Mouse (Mus musculus) stomach, embryonic 14.5 days (tissue): ENCODE measurements at regions not wholly inside any gene's neighbourhood (a gene's known extent, or its start where the extent isn't known, plus 50 kb on each side); places are given as distances from the start of the nearest gene placed in this dataset.

Experiments used
- ATAC-seq: fragments of 200-750 bp; cut with Nextera tagmentation; 2 replicates; pipeline ENCODE4 v1.8.0; 2017; ENCODE audit warnings: low read depth, moderate TSS enrichment; ENCODE audit not compliant: insufficient number of reproducible peaks, insufficient read depth, low FRiP score
- H3K27ac ChIP-seq: fragments of 300-500 bp; sonication (generic); 2 replicates; pipeline ENCODE4 v1.5.1; 2014; ENCODE audit warnings: mild to moderate bottlenecking, low read length, moderate library complexity, mixed read lengths
- H3K27me3 ChIP-seq: fragments of 300-500 bp; sonication (generic); 2 replicates; pipeline ENCODE4 v1.6.1; 2014; ENCODE audit warnings: low read length, control low read depth, mixed read lengths; ENCODE audit not compliant: control insufficient read depth, insufficient read depth
- H3K36me3 ChIP-seq: fragments of 300-500 bp; sonication (generic); 2 replicates; pipeline ENCODE4 v1.6.1; 2014; ENCODE audit warnings: mild to moderate bottlenecking, control low read depth, low read length, moderate library complexity, mixed read lengths; ENCODE audit not compliant: control insufficient read depth, insufficient read depth
- H3K4me1 ChIP-seq: fragments of 300-500 bp; sonication (generic); 2 replicates; pipeline ENCODE4 v1.6.1; 2014; ENCODE audit warnings: low read length, control low read depth, mixed read lengths; ENCODE audit not compliant: control insufficient read depth, insufficient read depth
- H3K4me2 ChIP-seq: fragments of 300-500 bp; sonication (generic); replicated peaks from 2 replicates; pipeline ENCODE4 v1.6.1; 2014; ENCODE audit warnings: low read depth, low read length, control low read depth
- H3K4me3 ChIP-seq: fragments of 300-500 bp; sonication (generic); 2 replicates; pipeline ENCODE4 v1.5.1; 2014; ENCODE audit warnings: low read depth, low read length, control low read depth
- H3K9ac ChIP-seq: fragments of 300-500 bp; sonication (generic); replicated peaks from 2 replicates; pipeline ENCODE4 v1.6.1; 2014; ENCODE audit warnings: low read depth, mild to moderate bottlenecking, control low read depth, low read length, moderate library complexity, mixed read lengths
- H3K9me3 ChIP-seq: fragments of 300-500 bp; sonication (generic); 2 replicates; pipeline ENCODE4 v1.6.1; 2016; ENCODE audit warnings: low read depth, low read length, control low read depth; ENCODE audit not compliant: control insufficient read depth
- WGBS: fragments of 180-500 bp; shearing (Covaris S2); extraction: QIAGEN DNeasy Blood & Tissue Kit; methylation state at CpG from one replicate; pipeline ENCODE4 v1.1.7; 2014; 5-methylcytosine and 5-hydroxymethylcytosine counted together

DNA sequence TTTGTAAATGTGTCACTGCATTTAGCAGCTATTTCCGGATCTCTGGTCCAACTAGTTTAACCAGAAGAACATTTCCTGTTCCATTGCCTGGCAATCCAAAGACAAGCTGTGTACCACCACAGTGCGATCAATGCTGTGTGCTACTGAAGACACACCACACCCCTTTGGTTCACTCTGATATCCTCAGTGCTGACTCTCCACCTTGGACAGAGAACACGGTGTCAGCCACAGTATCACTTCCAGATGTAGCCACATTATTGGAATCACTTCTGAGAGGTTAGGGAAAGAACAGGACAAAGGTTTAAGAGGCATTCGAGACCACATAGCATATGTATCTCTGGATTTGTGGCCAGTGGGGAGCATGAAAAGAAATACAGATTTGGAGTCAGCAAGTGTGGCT, 264.4 kb upstream of the Cdyl start:
- Histone ChIP-seq H3K4me1 (no peaks in the 10 kb centered on the region; the same call in 1 of the 2 replicates), H3K9me3 (no peaks in the 10 kb centered on the region), H3K27me3 (no peaks in the 10 kb centered on the region), H3K27ac (no peak overlapping the region), H3K36me3 (no peaks in the 10 kb centered on the region), H3K4me3 (no peak overlapping the region), H3K4me2 (no peak overlapping the region), H3K9ac (no peak overlapping the region)
- WGBS = 63% methylated on average over 4 of the region's 4 CpGs
- ATAC-seq = peak; percentile 53; the same call in 1 of the 2 replicates

GRCm38 (mm10) chr13:35395630-35396029, 264.0 kb upstream of the Cdyl start:
- ATAC-seq = peak; percentile 69
- Histone ChIP-seq H3K9me3 (no peaks in the 10 kb centered on the region), H3K4me2 (no peak overlapping the region), H3K27me3 (no peaks in the 10 kb centered on the region), H3K36me3 (no peaks in the 10 kb centered on the region), H3K27ac (no peak overlapping the region), H3K4me3 (no peak overlapping the region), H3K4me1 (no peaks in the 10 kb centered on the region; the same call in 1 of the 2 replicates), H3K9ac (no peak overlapping the region)
- WGBS = 12% methylated on average over 5 of the region's 5 CpGs

- Histone ChIP-seq H3K4me3 (no peak overlapping the region), H3K36me3 (no peaks in the 10 kb centered on the region), H3K27me3 (no peaks in the 10 kb centered on the region), H3K4me2 (no peak overlapping the region), H3K9ac (no peak overlapping the region), H3K4me1 (no peaks in the 10 kb centered on the region; the same call in 1 of the 2 replicates), H3K9me3 (no peaks in the 10 kb centered on the region), H3K27ac (no peak overlapping the region)
- ATAC-seq = no peak
- 84% methylated on average over 2 of the region's 2 CpGs for WGBS
Observed at GRCm38 (mm10) chr13:35397166-35397565, 262.5 kb upstream of the Cdyl start.

DNA sequence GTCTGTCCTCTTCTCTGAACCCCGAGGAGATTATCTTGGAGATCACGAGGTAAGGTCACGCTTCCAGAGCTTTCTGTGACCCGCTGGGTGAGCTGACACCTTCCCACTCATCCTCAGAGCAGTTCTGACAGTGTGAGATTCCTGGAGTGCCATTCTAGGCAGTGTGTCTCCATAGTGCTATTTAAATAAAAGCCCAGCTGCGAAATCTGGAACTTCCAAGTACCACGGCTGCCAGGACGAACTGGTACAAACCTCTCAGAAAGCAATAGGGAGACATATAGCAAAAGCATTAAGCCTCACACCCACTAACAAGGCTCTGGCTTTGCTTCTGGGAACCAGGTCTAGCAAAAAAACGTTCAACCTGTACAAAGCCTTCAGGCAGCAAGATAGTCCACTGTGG, 261.4 kb upstream of the Cdyl start:
- ATAC-seq = no peak
- H3K4me1 ChIP-seq = no peaks in the 10 kb centered on the region; the same call in 1 of the 2 replicates
- H3K9ac ChIP-seq = no peak overlapping the region
- H3K9me3 ChIP-seq = no peaks in the 10 kb centered on the region
- no peak overlapping the region for H3K4me3 ChIP-seq
- no peak overlapping the region for H3K27ac ChIP-seq
- WGBS = 56% methylated on average over 8 of the region's 8 CpGs
- no peaks in the 10 kb centered on the region for H3K27me3 ChIP-seq
- no peaks in the 10 kb centered on the region for H3K36me3 ChIP-seq
- no peak overlapping the region for H3K4me2 ChIP-seq

GRCm38 (mm10) chr13:35402856-35403255, 256.8 kb upstream of the Cdyl start:
- no peaks in the 10 kb centered on the region for H3K36me3 ChIP-seq
- no peaks in the 10 kb centered on the region for H3K27me3 ChIP-seq
- no peaks in the 10 kb centered on the region for H3K4me1 ChIP-seq
- no peaks in the 10 kb centered on the region for H3K9me3 ChIP-seq
- H3K4me3 ChIP-seq = no peak overlapping the region
- WGBS = 82% methylated on average over 2 of the region's 2 CpGs
- no peak overlapping the region for H3K27ac ChIP-seq
- no peak overlapping the region for H3K9ac ChIP-seq
- no peak overlapping the region for H3K4me2 ChIP-seq
- no peak for ATAC-seq

DNA sequence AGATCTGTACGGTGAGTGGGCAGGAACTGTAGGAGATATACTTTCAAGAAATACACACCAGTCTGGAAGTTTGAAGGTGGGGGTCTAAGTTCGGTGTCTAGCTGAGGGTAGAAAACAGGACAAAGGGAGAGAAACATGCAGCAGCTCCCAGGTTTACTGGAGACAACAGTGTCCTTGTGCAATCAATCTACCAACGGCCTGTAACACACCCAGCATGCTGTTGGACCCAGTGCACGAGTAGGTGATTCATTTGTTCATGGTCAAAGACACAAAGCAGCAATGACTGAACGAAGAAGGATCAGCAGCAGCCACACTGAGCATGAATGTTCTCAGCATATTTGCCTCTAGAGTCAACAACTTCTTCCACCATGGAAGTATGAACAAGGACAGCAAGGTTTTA, 255.2 kb upstream of the Cdyl start:
- Histone ChIP-seq H3K4me3 (no peak overlapping the region), H3K27me3 (no peaks in the 10 kb centered on the region), H3K36me3 (no peaks in the 10 kb centered on the region), H3K9ac (no peak overlapping the region), H3K9me3 (no peaks in the 10 kb centered on the region), H3K4me2 (no peak overlapping the region), H3K27ac (no peak overlapping the region), H3K4me1 (no peaks in the 10 kb centered on the region)
- 83% methylated on average over 5 of the region's 5 CpGs for WGBS
- ATAC-seq = no peak

- WGBS = 73% methylated on average over 1 of the region's 1 CpGs
- H3K27me3 ChIP-seq = no peaks in the 10 kb centered on the region
- H3K27ac ChIP-seq = no peak overlapping the region
- H3K9ac ChIP-seq = no peak overlapping the region
- no peaks in the 10 kb centered on the region for H3K36me3 ChIP-seq
- H3K4me3 ChIP-seq = no peak overlapping the region
- H3K4me2 ChIP-seq = no peak overlapping the region
- H3K9me3 ChIP-seq = no peaks in the 10 kb centered on the region
- H3K4me1 ChIP-seq = no peaks in the 10 kb centered on the region
- no peak for ATAC-seq
Observed at GRCm38 (mm10) chr13:35405384-35405783, 254.2 kb upstream of the Cdyl start.

DNA sequence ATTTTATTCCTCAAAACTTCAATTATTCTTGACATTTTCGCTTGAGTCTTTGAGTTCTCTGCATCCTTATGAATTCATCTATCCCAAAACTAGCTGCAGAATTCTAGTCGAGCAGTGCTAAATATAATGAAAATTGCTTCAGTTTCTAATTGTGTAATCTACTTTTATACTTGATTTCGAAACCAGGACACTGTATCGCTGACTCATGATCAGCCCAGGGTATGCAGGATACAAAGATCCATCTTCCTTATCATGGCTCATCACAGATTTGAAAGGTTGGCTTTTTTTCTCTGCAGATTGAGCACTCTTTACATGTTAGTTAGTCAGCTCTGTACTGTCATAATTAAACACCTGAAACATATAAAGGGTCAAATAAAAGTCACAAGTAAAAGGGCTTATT, 242.1 kb upstream of the Cdyl start:
- Histone ChIP-seq H3K4me3 (no peak overlapping the region), H3K27me3 (no peaks in the 10 kb centered on the region), H3K9ac (no peak overlapping the region), H3K4me1 (no peaks in the 10 kb centered on the region), H3K27ac (no peak overlapping the region), H3K36me3 (no peaks in the 10 kb centered on the region), H3K9me3 (no peaks in the 10 kb centered on the region), H3K4me2 (no peak overlapping the region)
- WGBS = 89% methylated on average over 4 of the region's 4 CpGs
- ATAC-seq = no peak

GRCm38 (mm10) chr13:35420076-35420475, 239.6 kb upstream of the Cdyl start:
- H3K4me3 ChIP-seq = no peak overlapping the region
- no peak overlapping the region for H3K27ac ChIP-seq
- H3K36me3 ChIP-seq = no peaks in the 10 kb centered on the region
- H3K4me1 ChIP-seq = no peaks in the 10 kb centered on the region
- no peaks in the 10 kb centered on the region for H3K27me3 ChIP-seq
- WGBS = 85% methylated on average over 3 of the region's 3 CpGs
- H3K9ac ChIP-seq = no peak overlapping the region
- H3K4me2 ChIP-seq = no peak overlapping the region
- ATAC-seq = no peak
- no peaks in the 10 kb centered on the region for H3K9me3 ChIP-seq
